Mouse (Mus musculus): ENCODE results near the gene Gm49369. TPM values are rescaled to one million over a fixed set of nuclear protein-coding genes. Genes with fewer than 3 reads are reported as not detected.

Gm49369 gene
- polyA plus RNA-seq, 1 experiment from 2014 or later, result 0.79 TPM

GRCm38 (mm10) chr7:142373039-142373438, 9.4 kb downstream of the Gm49369 start:
- H3K36me3 ChIP-seq (ENCODE audit: control insufficient read depth, insufficient read depth, low read length), result no peaks in the 10 kb centered on the region; the same call in 1 of the 2 replicates
- peaks cover 32% of the 10 kb centered on the region for H3K27me3 ChIP-seq (ENCODE audit: control insufficient read depth, insufficient read depth, low read length)
- no peak overlapping the region for H3K27ac ChIP-seq (replicated peaks; ENCODE audit: low read depth, low read length)
- no peak for DNase-seq (ENCODE audit: low spot score)
- no peaks in the 10 kb centered on the region for H3K4me1 ChIP-seq (ENCODE audit: control insufficient read depth, insufficient read depth, low read length)
- ATAC-seq (ENCODE audit: insufficient number of reproducible peaks, low FRiP score, low TSS enrichment, low read depth), result no peak
- 79% methylated on average over 5 of the region's 5 CpGs for WGBS
- H3K4me2 ChIP-seq (ENCODE audit: low read depth, severe bottlenecking), result no peak overlapping the region
- no peak overlapping the region for H3K9ac ChIP-seq (ENCODE audit: low read length)
- no peak overlapping the region for H3K4me3 ChIP-seq (ENCODE audit: low read depth, low read length)
- H3K9me3 ChIP-seq (ENCODE audit: control insufficient read depth, low read length), result no peaks in the 10 kb centered on the region

GRCm38 (mm10) chr7:142371768-142372661, 10.5 kb downstream of the Gm49369 start:
- no peaks in the 10 kb centered on the region for H3K9me3 ChIP-seq (ENCODE audit: control insufficient read depth, low read length)
- peaks cover 32% of the 10 kb centered on the region for H3K27me3 ChIP-seq (ENCODE audit: control insufficient read depth, insufficient read depth, low read length)
- no peak overlapping the region for H3K9ac ChIP-seq (ENCODE audit: low read length)
- H3K4me3 ChIP-seq (ENCODE audit: low read depth, low read length), result peak overlapping the region; percentile 20
- H3K36me3 ChIP-seq (ENCODE audit: control insufficient read depth, insufficient read depth, low read length), result no peaks in the 10 kb centered on the region; the same call in 1 of the 2 replicates
- WGBS, result 2% methylated on average over 59 of the region's 64 CpGs
- ATAC-seq (ENCODE audit: insufficient number of reproducible peaks, low FRiP score, low TSS enrichment, low read depth) (peak; percentile 46; the same call in 1 of the 2 replicates), DNase-seq (ENCODE audit: low spot score) (peak; percentile 32)
- H3K27ac ChIP-seq (replicated peaks; ENCODE audit: low read depth, low read length), result no peak overlapping the region
- peak overlapping the region; percentile 59 for H3K4me2 ChIP-seq (ENCODE audit: low read depth, severe bottlenecking)
- H3K4me1 ChIP-seq (ENCODE audit: control insufficient read depth, insufficient read depth, low read length), result no peaks in the 10 kb centered on the region

GRCm38 (mm10) chr7:142371398-142371767, 11.1 kb downstream of the Gm49369 start:
- Histone ChIP-seq H3K4me3 (ENCODE audit: low read depth, low read length) (peak overlapping the region; percentile 20), H3K9me3 (ENCODE audit: control insufficient read depth, low read length) (no peaks in the 10 kb centered on the region), H3K27me3 (ENCODE audit: control insufficient read depth, insufficient read depth, low read length) (peaks cover 32% of the 10 kb centered on the region), H3K36me3 (ENCODE audit: control insufficient read depth, insufficient read depth, low read length) (no peaks in the 10 kb centered on the region; the same call in 1 of the 2 replicates), H3K27ac (replicated peaks; ENCODE audit: low read depth, low read length) (no peak overlapping the region), H3K9ac (ENCODE audit: low read length) (no peak overlapping the region), H3K4me1 (ENCODE audit: control insufficient read depth, insufficient read depth, low read length) (no peaks in the 10 kb centered on the region), H3K4me2 (ENCODE audit: low read depth, severe bottlenecking) (peak overlapping the region; percentile 59)
- 29% methylated on average over 11 of the region's 11 CpGs for WGBS
- DNase-seq (ENCODE audit: low spot score), result no peak
- no peak for ATAC-seq (ENCODE audit: insufficient number of reproducible peaks, low FRiP score, low TSS enrichment, low read depth)

- WGBS, result 81% methylated on average over 18 of the region's 18 CpGs
- Histone ChIP-seq H3K4me3 (ENCODE audit: low read depth, low read length) (no peak overlapping the region), H3K9me3 (ENCODE audit: control insufficient read depth, low read length) (no peaks in the 10 kb centered on the region), H3K4me2 (ENCODE audit: low read depth, severe bottlenecking) (no peak overlapping the region), H3K36me3 (ENCODE audit: control insufficient read depth, insufficient read depth, low read length) (no peaks in the 10 kb centered on the region; the same call in 1 of the 2 replicates), H3K4me1 (ENCODE audit: control insufficient read depth, insufficient read depth, low read length) (no peaks in the 10 kb centered on the region), H3K9ac (ENCODE audit: low read length) (no peak overlapping the region), H3K27ac (replicated peaks; ENCODE audit: low read depth, low read length) (no peak overlapping the region), H3K27me3 (ENCODE audit: control insufficient read depth, insufficient read depth, low read length) (peaks cover 32% of the 10 kb centered on the region)
- no peak for ATAC-seq (ENCODE audit: insufficient number of reproducible peaks, low FRiP score, low TSS enrichment, low read depth)
- DNase-seq (ENCODE audit: low spot score), result no peak
Observed at GRCm38 (mm10) chr7:142370937-142371336, 11.5 kb downstream of the Gm49369 start.

GRCm38 (mm10) chr7:142369820-142370219, 12.6 kb downstream of the Gm49369 start:
- ATAC-seq (ENCODE audit: insufficient number of reproducible peaks, low FRiP score, low TSS enrichment, low read depth), result no peak
- WGBS, result 74% methylated on average over 6 of the region's 6 CpGs

GRCm38 (mm10) chr7:142368856-142369255, 13.6 kb downstream of the Gm49369 start:
- peaks cover 32% of the 10 kb centered on the region for H3K27me3 ChIP-seq (ENCODE audit: control insufficient read depth, insufficient read depth, low read length)
- 82% methylated on average over 2 of the region's 2 CpGs for WGBS

More at GRCm38 (mm10) chr7:142369820-142370219, 12.6 kb downstream of the Gm49369 start:
- H3K27ac ChIP-seq (replicated peaks; ENCODE audit: low read depth, low read length), result no peak overlapping the region
- H3K9ac ChIP-seq (ENCODE audit: low read length), result no peak overlapping the region
- H3K27me3 ChIP-seq (ENCODE audit: control insufficient read depth, insufficient read depth, low read length), result peaks cover 32% of the 10 kb centered on the region
- H3K4me3 ChIP-seq (ENCODE audit: low read depth, low read length), result no peak overlapping the region
- no peaks in the 10 kb centered on the region for H3K9me3 ChIP-seq (ENCODE audit: control insufficient read depth, low read length)
- H3K4me2 ChIP-seq (ENCODE audit: low read depth, severe bottlenecking), result no peak overlapping the region
- no peaks in the 10 kb centered on the region for H3K4me1 ChIP-seq (ENCODE audit: control insufficient read depth, insufficient read depth, low read length)
- DNase-seq (ENCODE audit: low spot score), result no peak
- no peaks in the 10 kb centered on the region for H3K36me3 ChIP-seq (ENCODE audit: control insufficient read depth, insufficient read depth, low read length)

GRCm38 (mm10) chr7:142363107-142363506, 19.4 kb downstream of the Gm49369 start:
- 75% methylated on average over 4 of the region's 4 CpGs for WGBS
- H3K27ac ChIP-seq (replicated peaks; ENCODE audit: low read depth, low read length), result no peak overlapping the region
- H3K4me3 ChIP-seq (ENCODE audit: low read depth, low read length), result no peak overlapping the region
- H3K4me1 ChIP-seq (ENCODE audit: control insufficient read depth, insufficient read depth, low read length), result no peaks in the 10 kb centered on the region
- H3K27me3 ChIP-seq (ENCODE audit: control insufficient read depth, insufficient read depth, low read length), result no peaks in the 10 kb centered on the region
- no peaks in the 10 kb centered on the region for H3K36me3 ChIP-seq (ENCODE audit: control insufficient read depth, insufficient read depth, low read length)
- no peak overlapping the region for H3K9ac ChIP-seq (ENCODE audit: low read length)
- H3K9me3 ChIP-seq (ENCODE audit: control insufficient read depth, low read length), result no peaks in the 10 kb centered on the region
- no peak overlapping the region for H3K4me2 ChIP-seq (ENCODE audit: low read depth, severe bottlenecking)
- no peak for ATAC-seq (ENCODE audit: insufficient number of reproducible peaks, low FRiP score, low TSS enrichment, low read depth)
- no peak for DNase-seq (ENCODE audit: low spot score)

More at GRCm38 (mm10) chr7:142368856-142369255, 13.6 kb downstream of the Gm49369 start:
- no peak overlapping the region for H3K9ac ChIP-seq (ENCODE audit: low read length)
- no peaks in the 10 kb centered on the region for H3K36me3 ChIP-seq (ENCODE audit: control insufficient read depth, insufficient read depth, low read length)
- H3K9me3 ChIP-seq (ENCODE audit: control insufficient read depth, low read length), result no peaks in the 10 kb centered on the region
- no peaks in the 10 kb centered on the region for H3K4me1 ChIP-seq (ENCODE audit: control insufficient read depth, insufficient read depth, low read length)
- DNase-seq (ENCODE audit: low spot score) (no peak), ATAC-seq (ENCODE audit: insufficient number of reproducible peaks, low FRiP score, low TSS enrichment, low read depth) (no peak)
- H3K27ac ChIP-seq (replicated peaks; ENCODE audit: low read depth, low read length), result no peak overlapping the region
- no peak overlapping the region for H3K4me3 ChIP-seq (ENCODE audit: low read depth, low read length)
- H3K4me2 ChIP-seq (ENCODE audit: low read depth, severe bottlenecking), result no peak overlapping the region

- Histone ChIP-seq H3K4me2 (ENCODE audit: low read depth, severe bottlenecking) (no peak overlapping the region), H3K4me1 (ENCODE audit: control insufficient read depth, insufficient read depth, low read length) (no peaks in the 10 kb centered on the region), H3K27me3 (ENCODE audit: control insufficient read depth, insufficient read depth, low read length) (no peaks in the 10 kb centered on the region), H3K9ac (ENCODE audit: low read length) (no peak overlapping the region), H3K27ac (replicated peaks; ENCODE audit: low read depth, low read length) (no peak overlapping the region), H3K4me3 (ENCODE audit: low read depth, low read length) (no peak overlapping the region), H3K36me3 (ENCODE audit: control insufficient read depth, insufficient read depth, low read length) (no peaks in the 10 kb centered on the region), H3K9me3 (ENCODE audit: control insufficient read depth, low read length) (no peaks in the 10 kb centered on the region)
- no peak for ATAC-seq (ENCODE audit: insufficient number of reproducible peaks, low FRiP score, low TSS enrichment, low read depth)
- DNase-seq (ENCODE audit: low spot score), result no peak
Observed at GRCm38 (mm10) chr7:142360743-142361142, 21.7 kb downstream of the Gm49369 start.
